Mouse (Mus musculus) kidney, embryonic 16.5 days (tissue): ENCODE measurements around the gene Gm11549. TPM values are rescaled to one million over a fixed set of nuclear protein-coding genes. Genes with fewer than 3 reads are reported as not detected.

Experiments used
- ATAC-seq: fragments of 200-750 bp; cut with Nextera tagmentation; 2 replicates; pipeline ENCODE4 v1.8.0; 2017; ENCODE audit warnings: moderate TSS enrichment; ENCODE audit not compliant: low FRiP score, low TSS enrichment
- H3K27ac ChIP-seq: fragments of 300-500 bp; sonication (generic); 2 replicates; pipeline ENCODE4 v1.5.1; 2014; ENCODE audit warnings: low read length
- H3K27me3 ChIP-seq: fragments of 300-500 bp; sonication (generic); 2 replicates; pipeline ENCODE4 v1.6.1; 2014; ENCODE audit warnings: low read length, control low read depth, mixed read lengths; ENCODE audit not compliant: insufficient read depth
- H3K36me3 ChIP-seq: fragments of 300-500 bp; sonication (generic); 2 replicates; pipeline ENCODE4 v1.6.1; 2014; ENCODE audit warnings: low read length, control low read depth, mixed read lengths; ENCODE audit not compliant: insufficient read depth
- H3K4me1 ChIP-seq: fragments of 300-500 bp; sonication (generic); 2 replicates; pipeline ENCODE4 v1.6.1; 2014; ENCODE audit warnings: low read length, control low read depth, mixed read lengths; ENCODE audit not compliant: insufficient read depth
- H3K4me2 ChIP-seq: fragments of 300-500 bp; sonication (generic); replicated peaks from 2 replicates; pipeline ENCODE4 v1.6.1; 2014; ENCODE audit warnings: low read depth, low read length
- H3K4me3 ChIP-seq: fragments of 300-500 bp; sonication (generic); 2 replicates; pipeline ENCODE4 v1.5.1; 2014; ENCODE audit warnings: mild to moderate bottlenecking, low read length
- H3K9ac ChIP-seq: fragments of 300-500 bp; sonication (generic); replicated peaks from 2 replicates; pipeline ENCODE4 v1.6.1; 2014; ENCODE audit warnings: low read length
- H3K9me3 ChIP-seq: fragments of 300-500 bp; sonication (generic); 2 replicates; pipeline ENCODE4 v1.6.1; 2016; ENCODE audit warnings: low read length, control low read depth
- WGBS: fragments of 180-500 bp; shearing (Covaris S2); extraction: QIAGEN DNeasy Blood & Tissue Kit; methylation state at CpG from one replicate; pipeline ENCODE4 v1.1.7; 2014; 5-methylcytosine and 5-hydroxymethylcytosine counted together
- polyA plus RNA-seq: library from polyadenylated mRNA; unstranded; fragments of >200 nt; fragmentation: Nextera tagmentation; extraction: Ambion mirVana; gene quantifications from 2 replicates; pipeline ENCODE4 v1.2.1, GENCODE M21; 2015

Gm11549 gene
- polyA plus RNA-seq, 1 experiment from 2014 or later = not detected

DNA sequence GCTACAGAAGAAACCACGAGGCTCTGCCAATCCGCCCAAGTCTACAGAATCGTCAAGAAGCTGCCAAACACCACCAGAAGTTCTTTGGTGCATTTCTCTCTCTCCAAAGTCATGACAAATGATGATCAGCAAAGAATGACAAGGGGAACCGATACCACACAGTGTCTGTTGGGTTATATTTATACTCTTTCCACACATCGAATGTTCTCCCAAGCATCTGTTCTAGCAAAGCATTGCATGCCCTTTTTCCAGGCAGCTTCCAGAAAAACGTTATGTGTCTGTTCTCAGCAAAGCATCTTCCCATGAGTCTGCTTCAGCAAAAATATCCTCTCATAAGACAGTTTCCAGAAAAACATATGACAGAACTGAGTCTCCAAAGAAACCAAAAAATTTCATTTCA is 34.7 kb downstream of the Gm11549 start:
- Histone ChIP-seq H3K27me3 (no peaks in the 10 kb centered on the region), H3K9ac (no peak overlapping the region), H3K4me2 (no peak overlapping the region), H3K9me3 (no peaks in the 10 kb centered on the region), H3K4me3 (no peak overlapping the region), H3K36me3 (no peaks in the 10 kb centered on the region), H3K4me1 (peaks cover 9% of the 10 kb centered on the region; the same call in 1 of the 2 replicates), H3K27ac (no peak overlapping the region)
- 90% methylated on average over 6 of the region's 6 CpGs for WGBS
- no peak for ATAC-seq

DNA sequence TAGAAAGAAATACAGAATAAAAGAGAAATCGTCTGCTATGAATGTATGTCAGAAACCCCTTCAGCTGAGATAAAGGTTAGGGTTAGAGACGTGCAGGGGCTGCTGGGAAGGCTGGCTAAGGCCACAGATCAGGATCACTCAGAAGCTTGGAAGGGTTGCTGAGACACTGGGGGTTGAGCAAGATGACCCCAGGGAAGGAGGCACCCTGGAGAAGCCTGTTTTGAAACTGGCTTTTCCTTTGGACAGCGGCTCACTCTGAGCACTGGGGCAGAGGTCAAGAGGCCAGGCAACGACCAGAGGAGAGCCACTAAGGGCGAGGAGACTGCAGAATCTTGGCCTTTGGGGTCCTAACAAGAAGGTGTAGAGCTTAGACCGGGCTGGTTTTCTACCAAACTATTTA is 35.4 kb downstream of the Gm11549 start:
- H3K4me1 ChIP-seq = peaks cover 14% of the 10 kb centered on the region; the same call in 1 of the 2 replicates
- no peak overlapping the region for H3K9ac ChIP-seq
- no peak overlapping the region for H3K27ac ChIP-seq
- H3K27me3 ChIP-seq = no peaks in the 10 kb centered on the region
- H3K4me3 ChIP-seq = no peak overlapping the region
- H3K4me2 ChIP-seq = no peak overlapping the region
- H3K9me3 ChIP-seq = no peaks in the 10 kb centered on the region
- 52% methylated on average over 6 of the region's 6 CpGs for WGBS
- ATAC-seq = no peak
- H3K36me3 ChIP-seq = no peaks in the 10 kb centered on the region

DNA sequence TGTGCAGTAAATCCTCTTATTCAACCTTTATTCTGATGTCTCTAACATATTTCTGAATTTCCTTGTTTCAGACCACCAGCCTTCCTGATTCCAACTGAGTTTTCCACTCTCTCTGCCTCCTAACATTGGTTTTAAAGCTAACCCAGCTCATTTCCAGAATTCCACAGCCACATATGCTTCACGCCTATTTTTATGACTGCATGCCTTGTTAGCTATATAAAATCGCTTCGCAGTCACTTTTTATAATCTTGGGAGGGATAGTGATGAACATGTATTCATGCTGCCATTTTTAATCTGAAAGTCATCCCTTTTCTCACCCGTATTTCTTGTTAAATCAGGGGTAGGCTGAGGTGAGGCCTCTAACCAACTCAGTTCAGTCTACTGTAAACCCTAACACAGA is 37.3 kb downstream of the Gm11549 start:
- Histone ChIP-seq H3K9me3 (no peaks in the 10 kb centered on the region), H3K4me2 (no peak overlapping the region), H3K27me3 (no peaks in the 10 kb centered on the region), H3K4me3 (no peak overlapping the region), H3K36me3 (no peaks in the 10 kb centered on the region), H3K4me1 (peaks cover 17% of the 10 kb centered on the region; the same call in 1 of the 2 replicates), H3K27ac (no peak overlapping the region), H3K9ac (no peak overlapping the region)
- ATAC-seq = no peak
- WGBS = 90% methylated on average over 4 of the region's 4 CpGs

DNA sequence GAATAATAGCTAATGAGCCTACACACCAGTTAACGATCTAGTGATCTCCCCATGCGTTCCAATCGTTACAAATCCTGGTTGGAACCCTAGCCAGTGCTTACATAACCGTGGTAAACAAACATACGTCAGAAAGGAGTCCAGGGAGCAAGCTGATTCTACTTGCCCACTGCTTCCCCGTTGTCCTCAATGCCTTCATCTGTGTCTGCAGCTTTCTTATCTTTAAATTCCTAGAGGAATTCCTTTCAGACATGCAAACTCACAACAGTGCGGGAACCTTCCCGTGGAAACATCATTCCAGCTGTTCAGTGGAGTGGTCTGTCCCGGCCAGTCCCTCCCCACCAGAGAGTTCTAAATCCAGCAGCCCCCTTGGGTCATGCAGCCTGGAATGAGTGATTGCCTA is 38.7 kb downstream of the Gm11549 start:
- WGBS = 28% methylated on average over 9 of the region's 9 CpGs
- Histone ChIP-seq H3K4me3 (no peak overlapping the region), H3K4me1 (peaks cover 17% of the 10 kb centered on the region; the same call in 1 of the 2 replicates), H3K9me3 (no peaks in the 10 kb centered on the region), H3K9ac (no peak overlapping the region), H3K4me2 (0 out of 2 replicates have a peak overlapping the region, but pooled peaks have one; percentile 1), H3K27ac (peak overlapping the region; percentile 5; the same call in 1 of the 2 replicates), H3K36me3 (no peaks in the 10 kb centered on the region), H3K27me3 (no peaks in the 10 kb centered on the region)
- ATAC-seq = no peak

DNA sequence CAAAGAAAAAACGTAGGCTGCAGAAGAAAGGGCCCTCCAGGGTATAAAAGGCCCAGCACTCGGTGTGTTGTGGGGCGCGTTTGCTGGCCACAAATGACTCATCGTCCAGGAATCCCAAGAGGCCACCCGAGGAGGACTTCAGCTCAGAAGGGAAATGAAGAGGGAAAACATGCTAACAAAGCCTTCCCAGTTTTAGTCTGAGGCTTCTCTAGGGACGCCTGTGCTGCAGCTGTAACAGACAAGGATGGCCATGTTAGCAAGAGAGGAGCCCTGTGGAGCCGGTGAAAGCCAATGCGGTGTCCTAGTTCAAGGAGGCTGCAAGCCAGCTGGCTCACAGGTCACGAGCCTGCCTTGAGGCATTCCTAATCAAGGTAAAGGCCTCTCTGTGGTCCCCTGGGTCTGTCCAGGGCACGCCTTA is 39.8 kb downstream of the Gm11549 start:
- Histone ChIP-seq H3K4me3 (no peak overlapping the region), H3K9me3 (no peaks in the 10 kb centered on the region), H3K4me2 (no peak overlapping the region; the same call in 1 of the 2 replicates), H3K4me1 (peaks cover 17% of the 10 kb centered on the region; the same call in 1 of the 2 replicates), H3K36me3 (no peaks in the 10 kb centered on the region), H3K9ac (peak overlapping the region; percentile 45), H3K27ac (peak overlapping the region; percentile 78), H3K27me3 (no peaks in the 10 kb centered on the region)
- 17% methylated on average over 11 of the region's 11 CpGs for WGBS
- peak; percentile 50 for ATAC-seq

DNA sequence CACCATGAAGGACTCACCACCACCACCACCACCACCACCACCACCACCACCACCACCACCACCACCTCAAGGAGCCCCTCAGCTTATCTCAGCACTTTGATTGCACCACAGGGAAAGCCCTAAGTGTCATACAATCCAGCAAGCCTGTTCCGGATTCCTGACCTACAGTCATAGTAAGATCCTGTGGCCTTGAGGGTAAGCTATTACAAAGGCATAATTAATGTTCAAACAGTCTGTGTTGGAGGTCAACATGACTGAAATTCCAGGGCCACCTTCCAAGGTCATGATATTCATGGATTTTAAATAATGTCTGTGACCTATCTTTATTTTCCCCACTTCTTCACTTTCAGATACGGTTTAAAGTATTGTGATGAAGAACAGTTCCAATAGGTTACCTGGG is 41.1 kb downstream of the Gm11549 start:
- Histone ChIP-seq H3K4me2 (no peak overlapping the region), H3K4me1 (peaks cover 22% of the 10 kb centered on the region; the same call in 1 of the 2 replicates), H3K9me3 (no peaks in the 10 kb centered on the region), H3K9ac (no peak overlapping the region), H3K27me3 (no peaks in the 10 kb centered on the region), H3K36me3 (no peaks in the 10 kb centered on the region), H3K27ac (no peak overlapping the region), H3K4me3 (no peak overlapping the region)
- no peak for ATAC-seq
- 72% methylated on average over 2 of the region's 2 CpGs for WGBS

DNA sequence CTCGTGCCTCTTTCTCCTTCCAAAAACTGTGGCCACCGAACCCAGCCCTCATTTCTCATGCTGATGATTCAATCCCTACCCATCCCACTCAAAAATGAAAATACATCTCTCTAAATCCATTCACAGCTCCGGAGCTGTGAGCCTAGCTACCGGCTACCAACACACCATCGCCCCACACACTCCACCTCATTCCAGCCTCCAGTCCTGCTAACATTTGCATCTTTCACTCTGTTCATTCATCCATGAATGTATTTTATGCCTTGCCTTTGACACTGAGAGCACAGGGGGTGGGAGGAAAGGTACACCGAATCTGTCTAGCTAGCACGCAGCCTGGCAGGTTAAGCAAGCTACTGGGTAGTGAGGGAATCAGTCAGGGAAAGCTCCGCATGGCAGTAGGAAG is 42.8 kb downstream of the Gm11549 start:
- Histone ChIP-seq H3K27me3 (no peaks in the 10 kb centered on the region), H3K4me2 (no peak overlapping the region), H3K27ac (no peak overlapping the region), H3K4me3 (no peak overlapping the region), H3K9me3 (no peaks in the 10 kb centered on the region), H3K9ac (no peak overlapping the region), H3K4me1 (peaks cover 28% of the 10 kb centered on the region; the same call in 1 of the 2 replicates), H3K36me3 (no peaks in the 10 kb centered on the region)
- no peak for ATAC-seq
- WGBS = 66% methylated on average over 8 of the region's 8 CpGs

DNA sequence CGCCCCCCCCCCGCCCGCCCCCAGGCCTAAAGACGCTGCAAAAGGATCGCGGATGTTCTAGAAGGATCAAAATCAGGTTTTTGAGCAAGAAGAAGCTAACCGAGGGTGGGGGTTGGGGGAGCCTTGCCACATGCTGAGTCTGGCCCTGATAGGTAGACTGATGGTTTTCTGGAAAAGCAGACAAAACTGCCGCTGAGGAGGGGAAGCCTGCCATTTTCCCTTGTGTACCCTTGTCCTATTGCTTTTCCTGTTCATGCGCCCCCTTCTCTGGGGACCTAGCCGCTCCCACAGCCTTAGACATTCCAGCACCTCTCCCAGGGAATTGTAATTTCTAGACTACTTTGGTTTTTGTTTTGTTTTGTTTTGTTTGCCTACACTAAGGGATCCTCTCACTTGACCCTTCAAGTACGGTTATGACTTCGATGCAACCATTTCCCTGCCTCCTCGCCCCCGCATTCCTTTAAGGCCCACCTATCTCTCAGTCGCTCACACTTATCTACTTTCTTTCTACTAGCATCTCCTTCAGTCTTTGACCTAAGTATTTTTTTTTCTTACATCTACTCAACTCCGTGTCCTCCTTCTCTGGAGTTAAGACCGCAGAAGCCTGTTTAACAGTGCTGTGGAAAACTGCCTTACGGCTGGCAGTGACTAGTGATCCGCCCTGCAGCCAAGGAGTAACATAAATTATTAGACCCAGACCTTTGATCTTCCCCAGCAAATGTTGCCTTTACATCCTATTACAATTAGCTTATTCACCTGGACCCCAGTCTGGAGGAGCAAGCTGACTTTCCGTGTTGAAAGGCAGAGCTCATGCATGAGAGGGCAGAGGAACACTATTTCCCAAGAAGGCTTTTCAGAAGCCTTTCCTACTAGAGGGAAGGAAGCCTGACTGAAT is 45.1 kb downstream of the Gm11549 start:
- peak overlapping the region; percentile 79 for H3K9ac ChIP-seq
- peak overlapping the region; percentile 88 for H3K27ac ChIP-seq
- peaks cover 21% of the 10 kb centered on the region; the same call in 1 of the 2 replicates for H3K4me1 ChIP-seq
- no peaks in the 10 kb centered on the region for H3K36me3 ChIP-seq
- ATAC-seq = peak; percentile 1; the same call in 1 of the 2 replicates
- H3K9me3 ChIP-seq = no peaks in the 10 kb centered on the region
- peak overlapping the region; percentile 81 for H3K4me2 ChIP-seq
- H3K4me3 ChIP-seq = peak overlapping the region; percentile 73
- no peaks in the 10 kb centered on the region for H3K27me3 ChIP-seq
- WGBS = 13% methylated on average over 20 of the region's 20 CpGs

DNA sequence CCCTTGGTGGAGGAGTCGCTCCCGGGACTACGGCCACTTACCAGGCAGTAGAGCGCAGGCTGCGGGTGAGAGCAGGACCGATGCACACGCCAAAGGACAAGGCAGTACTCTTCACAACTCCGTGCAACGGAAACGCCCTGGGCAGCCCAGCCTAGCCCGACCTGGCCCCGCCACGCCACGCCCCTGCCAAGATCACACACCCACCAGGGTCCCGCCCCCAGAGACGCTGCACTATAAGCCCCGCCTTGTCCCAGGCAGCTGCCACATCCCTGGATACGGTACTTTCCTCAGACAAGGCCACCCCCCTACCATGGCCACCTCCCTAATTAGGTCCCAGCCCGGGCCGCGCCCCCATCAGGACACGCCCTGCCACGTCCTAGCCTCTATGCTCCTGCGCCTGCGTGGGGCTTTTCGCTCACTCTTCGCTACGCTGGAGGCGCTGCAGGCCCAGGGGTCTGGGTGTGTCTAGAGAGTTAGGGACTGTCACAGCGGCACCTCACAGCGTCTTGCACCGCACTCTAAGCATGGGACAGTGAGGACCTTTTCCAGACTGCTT is 46.0 kb downstream of the Gm11549 start, which contains the start of the genes Anxa5 and 1810062G17Rik:
TSS of gene Anxa5 (minus strand) at position 363 of the 556 bp plus-strand sequence.
TSS of gene 1810062G17Rik (plus strand) at position 406 of the 556 bp plus-strand sequence.
- Histone ChIP-seq H3K4me1 (peaks cover 17% of the 10 kb centered on the region; the same call in 1 of the 2 replicates), H3K9ac (peak within 1 kb of the TSS; percentile 79), H3K27me3 (no peaks in the 10 kb centered on the region), H3K27ac (peak within 1 kb of the TSS; percentile 88), H3K9me3 (no peaks in the 10 kb centered on the region), H3K36me3 (no peaks in the 10 kb centered on the region), H3K4me2 (peak within 1 kb of the TSS; percentile 81), H3K4me3 (peak within 1 kb of the TSS; percentile 73)
- under 1% methylated on average over 32 of the region's 32 CpGs for WGBS
- ATAC-seq = peak; percentile 99
